Mouse (Mus musculus) forebrain, embryonic 10.5 days (tissue): ENCODE measurements around the gene Crip1. TPM values are rescaled to one million over a fixed set of nuclear protein-coding genes. Genes with fewer than 3 reads are reported as not detected.

ENCODE experiments used
- DNase-seq: peaks from one replicate; pipeline ENCODE4 v3.0.0-alpha.2; 2017; ENCODE audit warnings: low spot score; ENCODE audit errors: extremely low spot score
- H3K27ac ChIP-seq: fragments of 300-500 bp; sonication (generic); 2 replicates; pipeline ENCODE4 v1.5.1; 2016; ENCODE audit warnings: mild to moderate bottlenecking
- H3K27me3 ChIP-seq: fragments of 300-500 bp; sonication (generic); 2 replicates; pipeline ENCODE4 v1.6.1; 2016; ENCODE audit warnings: mild to moderate bottlenecking; ENCODE audit not compliant: poor library complexity, severe bottlenecking
- H3K36me3 ChIP-seq: fragments of 300-500 bp; sonication (generic); replicated peaks from 2 replicates; pipeline ENCODE4 v1.6.1; 2016; ENCODE audit warnings: mild to moderate bottlenecking, moderate library complexity
- H3K4me1 ChIP-seq: fragments of 300-500 bp; sonication (generic); 2 replicates; pipeline ENCODE4 v1.6.1; 2016
- H3K4me3 ChIP-seq: fragments of 300-500 bp; sonication (generic); 2 replicates; pipeline ENCODE4 v1.5.1; 2016; ENCODE audit warnings: mild to moderate bottlenecking, moderate library complexity
- H3K9me3 ChIP-seq: fragments of 300-500 bp; sonication (generic); 2 replicates; pipeline ENCODE4 v1.6.1; 2016; ENCODE audit warnings: mild to moderate bottlenecking, moderate library complexity
- WGBS: fragments of 180-500 bp; shearing (Covaris S2); methylation state at CpG from one replicate; pipeline ENCODE4 v1.1.7; 2016; 5-methylcytosine and 5-hydroxymethylcytosine counted together
- polyA plus RNA-seq: library from polyadenylated mRNA; unstranded; fragments of >200 nt; fragmentation: Nextera tagmentation; extraction: Ambion mirVana; gene quantifications from 2 replicates; pipeline ENCODE4 v1.2.1, GENCODE M21; 2016

Gene Crip1
- polyA plus RNA-seq, 1 experiment from 2014 or later: 59.2 TPM

DNA sequence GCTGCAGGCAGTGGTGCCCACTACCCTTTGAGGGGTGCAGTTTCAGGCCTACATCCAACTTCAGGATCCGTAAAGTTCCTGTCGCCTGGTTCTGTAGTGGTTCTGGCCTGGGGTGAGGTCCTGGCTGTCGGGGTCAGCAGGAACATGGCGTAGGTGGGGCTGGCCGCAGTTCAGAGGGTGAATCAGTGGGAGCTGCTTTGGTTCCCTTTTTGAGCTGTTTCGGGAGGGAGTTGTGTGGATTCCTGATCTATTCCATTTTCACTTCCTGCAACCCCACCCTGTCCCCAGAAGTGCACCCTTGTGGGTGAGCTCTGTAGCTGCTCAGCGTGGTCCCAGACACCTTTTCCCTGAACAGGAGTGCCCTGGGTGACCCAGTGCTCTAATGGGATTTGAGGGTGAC lies 7.9 kb downstream of the Crip1 start:
- Histone ChIP-seq H3K27me3 (peaks cover 61% of the 10 kb centered on the region), H3K4me3 (no peak overlapping the region), H3K27ac (no peak overlapping the region), H3K9me3 (no peaks in the 10 kb centered on the region), H3K36me3 (peaks cover 12% of the 10 kb centered on the region), H3K4me1 (peaks cover 57% of the 10 kb centered on the region)
- DNase-seq: no peak
- 91% methylated on average over 7 of the region's 7 CpGs for WGBS

DNA sequence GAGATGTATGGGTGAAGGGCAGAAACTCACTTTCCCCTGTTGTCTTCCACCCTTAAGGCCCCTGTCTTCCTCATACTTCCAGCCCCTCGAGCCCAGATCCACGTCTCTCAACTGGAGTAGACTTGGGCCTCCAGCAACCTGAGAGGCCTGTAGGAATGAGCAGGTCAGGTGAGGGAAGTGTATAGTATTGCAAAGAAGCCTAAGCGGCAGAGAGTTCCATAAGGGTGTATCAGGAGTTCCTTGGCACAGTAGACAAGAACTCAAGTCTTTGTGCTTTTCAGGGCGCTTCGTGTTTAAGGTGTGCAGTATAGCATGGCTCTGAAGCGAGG lies 8.6 kb downstream of the Crip1 start:
- H3K4me1 ChIP-seq: peaks cover 51% of the 10 kb centered on the region
- peaks cover 19% of the 10 kb centered on the region for H3K36me3 ChIP-seq
- no peaks in the 10 kb centered on the region for H3K9me3 ChIP-seq
- peaks cover 53% of the 10 kb centered on the region for H3K27me3 ChIP-seq
- no peak for DNase-seq
- 80% methylated on average over 6 of the region's 6 CpGs for WGBS
- peak overlapping the region; percentile 80; the same call in 1 of the 2 replicates for H3K4me3 ChIP-seq
- H3K27ac ChIP-seq: peak overlapping the region; percentile 87; the same call in 1 of the 2 replicates

DNA sequence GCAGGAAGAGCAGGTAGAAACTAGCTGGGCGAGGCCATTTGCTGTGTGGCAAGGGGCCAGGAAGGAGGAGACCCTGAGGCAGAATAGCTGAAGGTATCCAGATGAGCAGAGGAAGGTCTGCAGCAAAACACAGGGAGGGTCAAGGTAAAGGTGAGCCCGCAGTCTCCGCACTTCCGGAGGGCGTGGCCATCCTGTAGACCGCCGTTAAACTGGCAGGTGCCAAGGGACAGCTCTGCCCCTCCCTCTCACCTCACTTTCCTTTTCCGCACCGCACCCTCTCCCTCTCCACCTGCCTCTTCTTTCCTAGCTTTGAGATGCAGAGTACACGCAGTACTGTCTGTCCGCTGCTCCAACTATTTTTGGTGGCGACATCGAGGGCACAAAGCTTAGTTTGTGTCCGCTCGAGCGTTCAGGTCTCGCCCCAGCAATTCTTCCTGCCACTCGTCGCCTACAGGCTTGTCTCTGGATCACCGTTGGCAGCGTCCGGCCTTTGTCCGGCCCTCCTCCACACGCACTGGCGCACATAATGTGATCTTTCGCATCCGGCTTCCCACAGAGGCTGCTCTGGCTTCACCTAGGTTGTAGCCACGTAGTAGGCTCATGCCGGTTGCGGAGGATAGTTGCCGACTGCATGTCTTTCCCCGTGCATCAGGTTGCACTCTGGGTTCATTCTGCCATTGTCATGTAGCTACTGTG lies 9.1 kb downstream of the Crip1 start:
- 5% methylated on average over 32 of the region's 32 CpGs for WGBS
- H3K27ac ChIP-seq: peak overlapping the region; percentile 87
- peak; percentile 59 for DNase-seq
- peaks cover 48% of the 10 kb centered on the region for H3K27me3 ChIP-seq
- H3K9me3 ChIP-seq: no peaks in the 10 kb centered on the region
- H3K36me3 ChIP-seq: peaks cover 25% of the 10 kb centered on the region
- H3K4me1 ChIP-seq: peaks cover 51% of the 10 kb centered on the region
- H3K4me3 ChIP-seq: peak overlapping the region; percentile 80

DNA sequence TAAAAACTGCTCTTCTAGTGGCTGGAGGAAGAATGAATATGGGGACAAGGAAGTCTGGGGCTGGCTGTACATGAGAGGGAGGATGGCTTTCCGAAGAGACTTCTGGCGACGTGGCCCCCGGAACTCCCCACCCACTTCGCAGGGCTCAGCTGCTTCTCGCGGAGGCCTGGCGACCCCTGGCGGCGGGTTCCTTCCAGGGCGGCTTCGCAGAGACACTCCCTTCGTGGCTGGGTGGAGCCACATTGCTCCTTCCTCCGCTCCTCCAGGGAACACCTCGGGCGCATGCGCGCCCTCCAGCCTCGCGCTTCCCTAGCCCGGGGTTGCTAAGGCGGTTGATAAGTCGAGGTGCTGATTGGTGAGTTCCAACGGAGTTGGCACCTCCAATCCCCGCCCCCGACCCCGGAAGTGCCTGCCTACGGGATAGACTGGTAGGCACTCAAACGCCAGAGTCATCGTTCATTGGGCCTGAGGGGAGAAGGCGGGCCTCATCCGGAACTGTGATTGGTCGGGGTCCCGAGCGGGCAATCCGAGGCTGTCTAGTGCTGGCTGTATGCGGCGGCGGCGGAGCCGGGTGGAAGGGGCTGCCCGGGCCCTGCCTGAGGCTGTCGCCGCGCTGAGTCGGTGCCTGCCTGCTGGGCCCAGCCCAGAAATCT lies 9.9 kb downstream of the Crip1 start, which contains the start of gene Tedc1:
Gene Tedc1 (plus strand): TSS at position 535 of the 653 bp plus-strand sequence.
- Histone ChIP-seq H3K27me3 (peaks cover 40% of the 10 kb centered on the region), H3K9me3 (no peaks in the 10 kb centered on the region), H3K4me1 (peaks cover 48% of the 10 kb centered on the region), H3K27ac (peak within 1 kb of the TSS; percentile 87), H3K36me3 (peaks cover 32% of the 10 kb centered on the region), H3K4me3 (peak within 1 kb of the TSS; percentile 80)
- peak; percentile 99 for DNase-seq
- under 1% methylated on average over 46 of the region's 46 CpGs for WGBS

DNA sequence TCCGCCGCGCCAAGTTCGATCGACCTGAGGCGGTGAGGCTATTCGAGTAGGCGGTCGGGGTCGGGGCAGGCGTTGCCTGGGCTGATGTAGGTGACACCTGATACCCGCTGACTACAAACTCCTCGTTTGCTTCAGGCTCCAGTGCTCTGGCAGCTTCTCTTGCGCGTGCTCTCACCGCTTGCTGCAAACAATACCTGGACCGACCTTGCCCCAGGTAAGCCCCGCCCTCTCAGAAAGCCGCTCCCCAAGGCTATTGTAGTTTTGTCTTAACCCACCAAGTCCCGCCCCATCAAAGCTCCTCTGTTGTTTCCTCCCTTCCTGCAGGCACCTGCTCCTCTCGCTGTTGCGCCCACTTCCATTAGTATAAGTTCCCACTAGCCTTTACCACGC lies 10.4 kb downstream of the Crip1 start:
- H3K27ac ChIP-seq: peak overlapping the region; percentile 87
- peaks cover 35% of the 10 kb centered on the region for H3K27me3 ChIP-seq
- no peaks in the 10 kb centered on the region for H3K9me3 ChIP-seq
- peak overlapping the region; percentile 80 for H3K4me3 ChIP-seq
- peaks cover 43% of the 10 kb centered on the region for H3K4me1 ChIP-seq
- under 1% methylated on average over 23 of the region's 23 CpGs for WGBS
- peaks cover 38% of the 10 kb centered on the region for H3K36me3 ChIP-seq
- no peak for DNase-seq

DNA sequence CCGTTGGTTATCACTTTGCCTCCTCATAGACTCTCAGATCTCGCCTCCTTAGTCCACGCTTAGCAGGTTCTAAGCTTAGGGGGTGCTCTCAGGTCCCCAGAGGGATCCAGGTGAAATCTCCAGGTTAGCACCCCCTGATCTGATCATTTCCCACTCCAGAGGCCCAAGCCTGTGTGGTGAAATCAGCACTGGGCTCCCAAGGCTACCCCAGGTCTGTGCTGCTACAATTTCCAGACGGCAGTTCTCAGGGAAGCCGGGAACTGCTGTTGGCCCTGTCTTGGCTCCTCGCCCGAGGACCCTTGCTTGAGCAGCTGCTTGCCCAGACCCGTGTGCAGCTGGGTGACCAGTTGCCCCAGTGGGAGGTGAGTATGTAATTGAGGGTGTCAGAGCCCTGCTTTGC lies 10.9 kb downstream of the Crip1 start:
- DNase-seq: no peak
- Histone ChIP-seq H3K27ac (peak overlapping the region; percentile 87), H3K36me3 (peaks cover 42% of the 10 kb centered on the region), H3K4me1 (peaks cover 38% of the 10 kb centered on the region), H3K4me3 (peak overlapping the region; percentile 80), H3K9me3 (no peaks in the 10 kb centered on the region), H3K27me3 (peaks cover 32% of the 10 kb centered on the region)
- WGBS: 43% methylated on average over 8 of the region's 8 CpGs

DNA sequence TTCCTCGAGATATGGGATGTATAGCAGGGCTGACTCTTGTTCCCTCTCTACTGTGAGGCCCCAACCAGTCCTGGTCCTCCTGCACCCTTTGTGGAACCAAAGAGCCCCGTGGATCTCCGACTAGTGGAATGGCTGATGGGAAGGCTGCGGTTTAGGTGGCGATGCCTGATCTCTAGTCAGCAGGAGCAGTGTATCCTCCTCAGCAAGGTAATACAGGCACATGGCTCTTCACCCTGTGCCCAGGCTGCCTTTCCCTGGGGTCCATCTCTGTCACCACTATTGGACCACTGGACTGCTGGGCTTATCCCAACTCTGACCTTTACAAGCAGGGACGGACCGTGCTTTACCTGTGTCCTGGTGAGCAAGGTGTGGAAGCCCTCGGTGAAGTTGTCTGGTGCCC lies 11.4 kb downstream of the Crip1 start:
- Histone ChIP-seq H3K27me3 (peaks cover 27% of the 10 kb centered on the region), H3K36me3 (peaks cover 47% of the 10 kb centered on the region), H3K27ac (no peak overlapping the region), H3K9me3 (no peaks in the 10 kb centered on the region), H3K4me1 (peaks cover 33% of the 10 kb centered on the region), H3K4me3 (peak overlapping the region; percentile 80)
- WGBS: 93% methylated on average over 8 of the region's 8 CpGs
- no peak for DNase-seq

DNA sequence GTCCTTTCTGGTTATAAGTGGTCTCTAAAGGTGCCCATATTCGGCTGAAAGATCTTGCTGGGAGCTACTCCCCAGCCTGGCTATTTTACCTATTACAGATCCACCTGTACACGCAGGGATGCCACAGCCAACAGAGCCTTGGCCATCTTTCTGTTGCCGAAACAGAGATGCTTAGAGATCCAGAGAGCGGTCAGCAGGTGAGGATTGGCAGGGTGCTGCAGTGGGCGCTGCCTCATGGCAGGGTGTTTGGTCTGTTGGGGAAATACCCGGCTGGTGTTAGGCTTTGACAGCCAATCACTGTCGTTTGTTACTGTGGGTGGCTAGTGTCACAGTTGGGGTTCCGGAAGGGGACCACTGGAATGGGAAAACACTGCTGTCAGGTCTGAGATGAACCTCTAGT lies 11.9 kb downstream of the Crip1 start:
- H3K27me3 ChIP-seq: peaks cover 22% of the 10 kb centered on the region
- 94% methylated on average over 8 of the region's 8 CpGs for WGBS
- H3K27ac ChIP-seq: no peak overlapping the region
- no peaks in the 10 kb centered on the region for H3K9me3 ChIP-seq
- H3K4me3 ChIP-seq: no peak overlapping the region
- DNase-seq: no peak
- peaks cover 52% of the 10 kb centered on the region for H3K36me3 ChIP-seq
- H3K4me1 ChIP-seq: peaks cover 31% of the 10 kb centered on the region

DNA sequence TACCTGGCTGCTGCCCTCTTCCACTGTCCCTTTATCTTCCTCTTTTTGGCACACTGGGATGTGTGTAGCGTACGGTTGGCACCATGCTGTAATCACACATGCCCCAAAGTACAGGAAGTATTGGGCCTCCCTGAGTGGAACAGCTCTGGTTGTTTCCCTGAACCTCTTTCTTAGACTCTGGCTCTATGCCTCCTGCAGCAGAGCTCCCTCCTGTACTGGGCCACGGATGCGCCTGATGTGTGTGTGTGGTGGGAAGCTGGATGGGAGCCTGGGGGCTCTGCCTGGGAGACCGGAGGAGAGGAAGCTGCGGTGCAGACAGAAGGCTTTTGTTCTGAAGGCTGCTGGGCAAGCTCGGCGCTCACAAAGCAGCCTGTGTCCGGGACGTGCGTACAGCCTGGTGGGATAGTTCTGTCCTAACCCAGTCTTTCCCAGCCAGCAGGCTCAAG lies 17.5 kb downstream of the Crip1 start:
- peaks cover 68% of the 10 kb centered on the region for H3K36me3 ChIP-seq

DNA sequence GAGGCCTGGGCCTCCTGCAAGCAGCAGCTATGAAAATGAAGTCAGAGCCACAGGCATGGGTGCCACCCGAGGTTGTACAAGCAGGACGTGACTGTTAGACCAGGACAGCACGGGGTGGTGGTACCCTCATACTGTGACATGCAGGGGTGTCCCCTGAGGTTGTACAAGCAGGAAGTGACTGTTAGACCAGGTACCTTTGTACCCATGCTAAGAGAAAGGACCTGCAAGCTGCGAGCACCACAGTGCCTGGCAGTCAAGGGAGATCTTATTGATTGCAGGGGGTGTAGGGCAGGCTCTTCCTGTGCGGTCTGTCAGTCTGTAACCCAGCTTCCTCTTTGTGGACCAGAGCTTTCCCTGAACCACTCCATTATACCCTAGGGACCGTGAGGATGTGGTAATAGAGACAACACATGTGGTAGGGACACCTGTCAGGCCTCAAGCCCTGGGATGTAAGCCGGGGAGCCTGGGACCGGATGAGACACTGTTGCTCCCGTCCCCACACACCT lies 22.0 kb downstream of the Crip1 start:
- no peak for DNase-seq
- H3K27ac ChIP-seq: no peak overlapping the region
- H3K9me3 ChIP-seq: no peaks in the 10 kb centered on the region
- H3K27me3 ChIP-seq: no peaks in the 10 kb centered on the region
- H3K4me3 ChIP-seq: no peak overlapping the region
- peaks cover 26% of the 10 kb centered on the region for H3K36me3 ChIP-seq
- WGBS: 91% methylated on average over 9 of the region's 9 CpGs
- 0 out of 2 replicates have a peak, but pooled peaks cover 7% of the 10 kb centered on the region for H3K4me1 ChIP-seq

More for the DNA sequence above, 17.5 kb downstream of the Crip1 start:
- Histone ChIP-seq H3K9me3 (no peaks in the 10 kb centered on the region), H3K27ac (peak overlapping the region; percentile 62), H3K4me1 (0 out of 2 replicates have a peak, but pooled peaks cover 7% of the 10 kb centered on the region), H3K4me3 (no peak overlapping the region), H3K27me3 (no peaks in the 10 kb centered on the region)
- WGBS: 74% methylated on average over 11 of the region's 11 CpGs
- DNase-seq: no peak

DNA sequence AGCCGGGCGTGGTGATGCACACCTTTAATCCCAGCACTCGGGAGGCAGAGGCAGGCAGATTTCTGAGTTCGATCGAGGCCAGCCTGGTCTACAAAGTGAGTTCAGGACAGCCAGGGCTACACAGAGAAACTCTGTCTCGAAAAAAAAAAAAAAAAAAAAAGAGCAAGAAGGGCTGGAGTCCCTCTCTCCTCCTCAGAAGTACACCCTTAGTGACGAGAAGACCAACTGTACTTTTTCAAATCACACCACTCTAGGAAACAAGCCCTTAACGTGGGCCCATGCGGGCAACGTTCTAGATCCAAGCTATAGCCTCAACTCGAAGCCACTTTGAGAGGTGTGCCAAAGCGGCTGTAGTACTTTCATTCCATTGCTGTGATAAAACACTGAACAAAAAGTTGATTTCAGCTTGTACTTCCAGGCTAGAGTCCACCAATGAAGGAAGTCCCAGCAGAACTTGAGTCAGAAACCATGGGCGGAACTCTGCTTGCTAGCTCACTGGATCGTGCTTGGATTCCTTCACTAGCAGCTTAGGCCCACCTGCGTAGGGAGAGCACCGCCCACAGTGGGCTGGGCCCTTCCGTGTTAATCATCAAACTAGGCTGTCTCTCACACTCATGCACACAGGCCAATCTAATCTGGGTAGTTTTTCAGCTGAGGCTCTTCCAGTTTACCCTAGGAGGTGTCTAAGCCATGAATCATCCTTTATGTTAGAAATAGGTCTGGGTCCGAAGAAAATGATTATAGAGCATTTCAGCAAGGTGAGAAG lies 31.0 kb downstream of the Crip1 start:
- H3K27ac ChIP-seq: no peak overlapping the region
- H3K4me1 ChIP-seq: no peaks in the 10 kb centered on the region
- no peaks in the 10 kb centered on the region for H3K36me3 ChIP-seq
- DNase-seq: no peak
- H3K27me3 ChIP-seq: no peaks in the 10 kb centered on the region
- WGBS: 88% methylated on average over 18 of the region's 18 CpGs
- H3K9me3 ChIP-seq: no peaks in the 10 kb centered on the region
- no peak overlapping the region for H3K4me3 ChIP-seq

DNA sequence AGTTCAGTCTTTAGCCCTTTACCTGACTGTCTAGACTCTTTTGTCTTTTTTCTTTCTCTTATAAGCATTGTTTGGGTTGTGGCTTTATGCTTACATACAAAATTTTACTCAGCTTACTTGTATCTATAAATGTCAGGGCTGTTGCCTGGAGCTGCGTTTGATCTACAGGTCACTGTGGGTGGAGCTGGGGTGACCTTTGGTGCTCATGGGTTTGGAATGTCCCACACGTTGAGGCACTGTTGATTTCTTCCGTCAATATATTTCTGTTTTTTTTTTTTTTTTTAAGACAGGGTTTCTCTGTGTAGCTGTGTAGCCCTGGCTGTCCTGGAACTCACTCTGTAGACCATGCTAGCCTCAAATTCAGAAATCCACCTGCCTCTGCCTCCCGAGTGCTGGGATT lies 34.9 kb downstream of the Crip1 start:
- H3K9me3 ChIP-seq: no peaks in the 10 kb centered on the region
- H3K27me3 ChIP-seq: peaks cover 25% of the 10 kb centered on the region
- no peak overlapping the region for H3K27ac ChIP-seq
- no peak overlapping the region for H3K4me3 ChIP-seq
- H3K4me1 ChIP-seq: peaks cover 9% of the 10 kb centered on the region
- DNase-seq: no peak
- 76% methylated on average over 4 of the region's 4 CpGs for WGBS
- no peaks in the 10 kb centered on the region for H3K36me3 ChIP-seq
